Mouse (Mus musculus): ENCODE results near the gene Spocd1.

Gene Spocd1

GRCm38 (mm10) chr4:129974285-129974684, 45.2 kb downstream of the Spocd1 start:
- no peak for DNase-seq (ENCODE audit: low spot score in 2 of 2)

- no peak for DNase-seq (ENCODE audit: low spot score in 2 of 2)
Measured at GRCm38 (mm10) chr4:129977256-129977655, 48.2 kb downstream of the Spocd1 start.

GRCm38 (mm10) chr4:129978227-129978626, 49.2 kb downstream of the Spocd1 start:
- DNase-seq (ENCODE audit: low spot score in 2 of 2), result no peak

GRCm38 (mm10) chr4:129978930-129979329, 49.9 kb downstream of the Spocd1 start:
- DNase-seq (ENCODE audit: low spot score in 2 of 2), result no peak

DNA sequence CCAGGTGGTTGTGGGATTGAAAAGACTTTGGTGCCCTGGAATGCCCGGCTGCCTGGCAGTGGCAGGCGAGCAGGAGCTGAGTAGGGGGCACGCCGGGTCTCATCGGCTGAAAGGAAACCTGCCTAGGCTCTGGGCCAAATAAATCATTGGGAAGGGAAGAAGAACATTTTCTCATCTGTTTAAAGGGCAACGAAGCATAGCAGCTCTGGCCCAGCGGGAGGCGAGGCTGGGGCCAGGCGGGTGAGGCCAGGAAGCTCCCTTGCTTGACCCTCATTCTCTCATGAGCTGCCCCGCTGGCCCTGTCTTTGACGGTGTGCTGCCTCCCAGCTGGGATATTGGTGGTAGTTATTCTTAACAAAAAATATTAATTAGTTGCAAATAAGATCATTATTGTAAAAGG, 52.6 kb downstream of the Spocd1 start:
- no peak for DNase-seq (ENCODE audit: low spot score in 2 of 2)

GRCm38 (mm10) chr4:129983046-129983445, 54.0 kb downstream of the Spocd1 start:
- no peak for DNase-seq (ENCODE audit: low spot score in 2 of 2)

DNA sequence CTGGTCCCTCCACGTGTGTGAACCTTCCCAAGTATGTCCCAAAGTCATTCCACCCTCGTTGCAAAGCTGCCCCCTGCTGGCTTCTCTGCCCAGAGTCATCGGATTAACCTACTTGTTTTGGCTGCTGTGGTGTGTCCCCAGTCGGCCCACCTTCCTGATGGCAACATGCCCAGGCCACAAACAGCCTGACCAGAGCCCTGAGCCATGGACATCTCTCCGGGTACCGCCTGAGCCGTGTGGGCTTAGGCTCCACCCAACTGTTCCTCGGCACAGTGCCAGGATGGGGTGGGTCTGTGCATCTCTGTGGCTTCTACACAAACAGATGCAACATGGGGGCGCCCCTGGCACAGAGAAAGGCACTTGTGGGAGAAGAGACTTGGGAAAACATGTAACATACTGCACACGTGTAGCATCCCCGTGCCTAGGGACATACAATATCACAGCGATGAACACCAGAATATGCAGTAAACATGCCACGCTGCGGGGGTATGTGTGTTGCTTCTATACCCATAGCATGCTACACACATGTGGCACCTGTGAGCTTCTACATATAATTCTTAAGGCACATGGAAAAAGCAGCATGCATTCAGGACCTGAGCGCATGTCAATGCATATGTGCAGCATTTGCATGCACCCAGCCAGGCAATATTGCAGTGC, 54.8 kb downstream of the Spocd1 start:
- DNase-seq (ENCODE audit: low spot score in 2 of 2), result peak in 1 of 2 experiments; percentile 71

- no peak for DNase-seq (ENCODE audit: low spot score in 2 of 2)
Measured at GRCm38 (mm10) chr4:129984421-129985061, 55.5 kb downstream of the Spocd1 start, which contains the start of gene Adgrb2. Gene Adgrb2, plus strand, starts transcription at chr4:129984870.

DNA sequence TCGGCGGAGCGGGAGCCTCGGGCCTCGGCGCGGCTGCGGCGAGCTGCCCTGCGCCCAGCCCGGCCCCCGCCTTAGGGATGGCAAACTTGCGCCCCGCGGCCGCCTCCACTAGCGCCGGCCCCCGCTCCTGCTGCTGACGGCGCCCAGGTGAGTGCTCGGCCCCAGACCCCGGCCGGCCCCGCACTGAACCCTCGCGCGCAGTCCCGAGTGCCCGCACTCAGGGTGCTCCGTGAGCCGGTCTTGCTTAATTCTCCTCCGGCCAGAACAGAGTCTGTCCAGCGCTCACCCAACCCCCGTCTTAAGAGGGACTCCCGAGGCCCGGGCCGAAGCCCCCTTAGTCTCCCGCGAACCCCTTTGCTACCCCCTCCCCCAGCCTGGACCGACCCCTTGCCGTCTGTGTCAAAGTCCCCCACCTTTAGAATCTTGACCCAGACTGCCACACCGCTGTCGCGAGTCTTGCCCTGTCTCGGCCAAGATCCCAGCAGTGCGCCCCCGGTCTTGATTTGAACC, 56.2 kb downstream of the Spocd1 start:
- DNase-seq (ENCODE audit: low spot score in 2 of 2), result peak in 1 of 2 experiments; percentile 63

- DNase-seq (ENCODE audit: low spot score in 2 of 2), result peak; percentile 31 to 79
Measured at GRCm38 (mm10) chr4:129985671-129986441, 56.8 kb downstream of the Spocd1 start.

DNA sequence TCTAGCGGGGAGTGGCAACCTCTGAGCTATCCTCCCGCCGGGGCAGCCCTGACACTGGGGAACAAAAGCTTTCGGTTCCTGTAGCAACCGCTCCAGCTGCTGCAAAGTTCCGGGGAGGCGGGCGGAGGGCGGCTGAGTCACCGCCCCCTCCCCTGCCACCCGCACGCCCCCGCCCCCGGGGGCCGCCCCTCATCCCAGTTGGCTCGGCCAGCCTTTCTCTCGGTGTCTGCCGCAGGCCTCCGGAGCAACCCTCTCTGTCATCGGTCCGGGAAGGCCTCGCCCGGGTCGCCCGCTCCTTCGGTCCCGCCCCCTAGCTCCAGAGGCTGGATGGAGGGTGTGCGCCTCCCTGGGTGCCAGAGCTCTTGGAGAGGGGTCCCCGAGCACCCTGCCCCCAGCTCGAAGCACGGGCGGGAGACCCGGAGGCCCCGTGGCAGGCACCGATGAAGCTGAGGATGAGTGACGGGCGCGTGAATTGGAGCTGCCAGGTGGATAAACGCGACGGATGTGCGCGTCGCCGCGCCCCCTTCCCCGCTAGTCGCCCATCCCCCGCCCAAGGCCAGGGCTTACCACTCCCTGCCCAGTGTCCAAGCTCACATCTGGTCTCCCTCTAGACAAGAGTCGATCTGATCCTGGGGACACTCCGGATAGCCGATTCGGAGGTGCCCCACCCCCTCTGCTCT, 58.9 kb downstream of the Spocd1 start:
- peak; percentile 39 to 68 for DNase-seq (ENCODE audit: low spot score in 2 of 2)

GRCm38 (mm10) chr4:129989925-129990324, 60.9 kb downstream of the Spocd1 start:
- DNase-seq (ENCODE audit: low spot score in 2 of 2), result no peak

DNA sequence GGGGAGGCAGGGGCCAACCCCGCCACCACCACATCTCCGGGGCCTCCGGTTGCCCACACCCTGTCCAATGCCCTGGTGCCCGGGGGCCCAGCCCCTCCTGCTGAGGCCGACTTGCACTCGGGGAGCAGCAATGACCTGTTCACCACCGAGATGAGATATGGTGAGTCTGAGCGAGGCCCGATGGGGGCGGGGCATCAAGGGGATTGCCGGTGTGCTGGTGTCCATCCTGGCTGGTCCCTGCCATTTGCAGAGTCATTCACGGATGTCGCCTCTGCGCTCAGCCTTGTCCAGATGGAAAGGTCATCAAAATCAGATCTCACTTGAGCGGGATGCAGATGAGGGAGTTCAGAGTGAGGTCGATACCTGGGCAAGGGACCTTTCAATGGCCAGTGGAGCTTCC, 63.7 kb downstream of the Spocd1 start:
- no peak for DNase-seq (ENCODE audit: low spot score in 2 of 2)

- DNase-seq (ENCODE audit: low spot score in 2 of 2), result no peak
Measured at GRCm38 (mm10) chr4:129993213-129993612, 64.2 kb downstream of the Spocd1 start.

DNA sequence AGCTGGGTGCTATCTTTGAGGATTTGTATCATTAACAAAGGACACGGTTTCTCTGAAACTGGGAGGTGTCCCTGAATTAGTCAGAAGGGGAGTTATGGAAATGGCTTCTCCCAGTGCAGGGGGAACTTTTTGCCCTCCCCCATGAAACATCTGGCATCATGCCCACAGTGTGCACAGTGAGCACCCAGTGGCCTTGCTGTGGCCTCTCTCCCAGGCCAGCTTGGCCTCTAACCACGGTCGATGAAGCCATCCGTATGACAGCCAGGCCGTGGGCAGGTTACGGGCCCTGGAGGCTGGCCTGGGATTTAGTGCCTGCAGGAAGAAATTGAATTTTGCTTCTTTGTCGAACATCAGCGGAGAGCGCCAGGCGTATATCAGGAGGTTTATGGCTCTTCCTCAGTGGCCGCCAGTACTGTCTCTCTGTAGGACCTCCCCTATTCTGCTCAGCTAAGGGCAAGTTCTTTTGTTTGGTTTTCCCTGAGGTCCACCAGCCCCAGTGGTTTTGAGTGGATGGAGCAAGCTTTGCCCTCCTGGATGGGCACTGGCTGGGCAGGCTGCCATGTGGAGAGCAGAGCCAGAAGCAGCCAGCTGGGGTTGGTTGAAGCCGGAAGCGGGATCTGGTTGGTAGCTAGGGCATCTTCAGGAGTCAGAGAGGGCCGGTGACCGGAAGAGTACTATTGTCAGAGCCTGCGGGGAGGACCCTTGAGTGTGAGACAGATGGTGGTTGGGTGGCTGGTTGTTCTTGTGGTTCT, 65.1 kb downstream of the Spocd1 start:
- no peak for DNase-seq (ENCODE audit: low spot score in 2 of 2)

GRCm38 (mm10) chr4:129994728-129995127, 65.7 kb downstream of the Spocd1 start:
- DNase-seq (ENCODE audit: low spot score in 2 of 2), result no peak

GRCm38 (mm10) chr4:129995255-129995654, 66.2 kb downstream of the Spocd1 start:
- DNase-seq (ENCODE audit: low spot score in 2 of 2), result no peak

- peak in 1 of 2 experiments; percentile 65 for DNase-seq (ENCODE audit: low spot score in 2 of 2)
Measured at GRCm38 (mm10) chr4:129996015-129996414, 67.0 kb downstream of the Spocd1 start.

DNA sequence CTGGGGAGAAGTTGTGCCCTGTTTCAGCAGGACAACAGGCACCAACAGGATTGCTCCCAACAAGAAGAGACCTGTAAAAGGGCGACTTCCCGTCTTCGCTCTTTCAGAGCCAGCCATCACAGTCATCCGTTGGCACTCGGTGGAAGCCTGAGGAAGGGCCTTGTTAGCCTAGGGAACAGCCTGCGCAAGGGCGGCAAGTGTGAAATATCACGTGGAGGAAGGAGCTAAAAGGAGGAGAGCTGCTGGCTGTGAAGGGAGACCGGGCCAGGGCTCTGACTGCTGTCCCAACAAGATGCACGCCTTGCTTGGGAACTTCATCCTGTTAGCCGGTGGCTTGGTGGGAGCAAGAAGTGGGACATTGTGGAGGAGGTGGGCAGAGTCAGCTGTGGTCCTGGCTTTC, 69.1 kb downstream of the Spocd1 start:
- no peak for DNase-seq (ENCODE audit: low spot score in 2 of 2)

GRCm38 (mm10) chr4:130001710-130002109, 72.7 kb downstream of the Spocd1 start:
- DNase-seq (ENCODE audit: low spot score in 2 of 2), result no peak

DNA sequence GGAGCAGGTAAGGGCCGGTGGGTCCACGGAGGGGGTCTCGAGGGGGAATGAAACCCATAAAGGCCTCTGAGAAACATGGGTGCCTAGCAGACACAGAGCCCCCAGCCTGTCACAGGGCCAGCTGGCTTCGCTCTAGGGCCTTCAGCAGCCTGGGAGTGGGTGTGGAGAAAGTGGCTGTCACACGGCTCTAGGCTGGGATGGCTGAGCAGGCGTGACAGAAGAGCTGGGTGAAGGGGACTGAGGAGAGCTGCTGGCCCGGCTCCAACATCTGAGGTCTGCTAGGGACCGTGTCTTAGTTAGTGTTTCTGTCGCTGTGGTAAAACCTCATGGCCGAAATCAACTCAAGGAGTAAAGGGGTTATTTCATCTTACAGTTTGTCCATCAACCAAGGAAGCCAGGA, 73.1 kb downstream of the Spocd1 start:
- DNase-seq (ENCODE audit: low spot score in 2 of 2), result no peak
